Mouse (Mus musculus) MN1 (cell line): ENCODE measurements at regions not wholly inside any gene's neighbourhood (a gene's known extent, or its start where the extent isn't known, plus 50 kb on each side); places are given as distances from the start of the nearest gene placed in this dataset.

Experiments
- DNase-seq: peaks from one replicate; pipeline ENCODE4 v3.0.0-alpha.2; 2016; ENCODE audit warnings: low spot score

GRCm38 (mm10) chr12:52368034-52368433 is 135.7 kb upstream of the Arhgap5 start:
- no peak for DNase-seq

- DNase-seq, result no peak
Observed at GRCm38 (mm10) chr12:52368466-52368865, 135.3 kb upstream of the Arhgap5 start.

- no peak for DNase-seq
Observed at GRCm38 (mm10) chr12:52370153-52370710, 133.5 kb upstream of the Arhgap5 start.

- no peak for DNase-seq
Observed at GRCm38 (mm10) chr12:52375116-52375515, 128.7 kb upstream of the Arhgap5 start.

- DNase-seq, result no peak
Observed at GRCm38 (mm10) chr12:52376692-52377462, 126.9 kb upstream of the Arhgap5 start.

- DNase-seq, result no peak
Observed at GRCm38 (mm10) chr12:52377463-52377848, 126.3 kb upstream of the Arhgap5 start.

GRCm38 (mm10) chr12:52379245-52379644 is 124.5 kb upstream of the Arhgap5 start:
- no peak for DNase-seq

GRCm38 (mm10) chr12:52379960-52380359 is 123.8 kb upstream of the Arhgap5 start:
- DNase-seq, result no peak

GRCm38 (mm10) chr12:52381161-52381967 is 122.4 kb upstream of the Arhgap5 start:
- no peak for DNase-seq

- no peak for DNase-seq
Observed at GRCm38 (mm10) chr12:52381968-52382325, 121.8 kb upstream of the Arhgap5 start.

GRCm38 (mm10) chr12:52382832-52383580 is 120.8 kb upstream of the Arhgap5 start:
- DNase-seq, result no peak

GRCm38 (mm10) chr12:52389552-52389951 is 114.2 kb upstream of the Arhgap5 start:
- DNase-seq, result no peak

GRCm38 (mm10) chr12:52390242-52390641 is 113.5 kb upstream of the Arhgap5 start:
- no peak for DNase-seq

- no peak for DNase-seq
Observed at GRCm38 (mm10) chr12:52392636-52393035, 111.1 kb upstream of the Arhgap5 start.

GRCm38 (mm10) chr12:52393981-52394718 is 109.6 kb upstream of the Arhgap5 start:
- DNase-seq, result no peak

GRCm38 (mm10) chr12:52394719-52395062 is 109.1 kb upstream of the Arhgap5 start:
- no peak for DNase-seq

GRCm38 (mm10) chr12:52395111-52395510 is 108.7 kb upstream of the Arhgap5 start:
- no peak for DNase-seq

- no peak for DNase-seq
Observed at GRCm38 (mm10) chr12:52396178-52396841, 107.5 kb upstream of the Arhgap5 start.

GRCm38 (mm10) chr12:52397718-52398510 is 105.9 kb upstream of the Arhgap5 start:
- DNase-seq, result no peak

GRCm38 (mm10) chr12:52398511-52398975 is 105.2 kb upstream of the Arhgap5 start:
- DNase-seq, result no peak
